Mouse (Mus musculus) ES-E14 (cell line): ENCODE measurements around the gene Wdr6. TPM values are rescaled to one million over a fixed set of nuclear protein-coding genes. Genes with fewer than 3 reads are reported as not detected.

Source experiments
- DNase-seq: peaks from one replicate; pipeline ENCODE4 v3.0.0-alpha.2; 2013; ENCODE audit warnings: low read depth, low spot score
- H3K27ac ChIP-seq: 2 replicates; pipeline ENCODE4 v1.5.1; 2012; ENCODE audit warnings: low read depth, mild to moderate bottlenecking, low read length, moderate library complexity, mixed read lengths; ENCODE audit not compliant: poor library complexity, insufficient read depth, severe bottlenecking
- H3K36me3 ChIP-seq: 2 replicates; pipeline ENCODE4 v1.6.1; 2012; ENCODE audit warnings: mild to moderate bottlenecking, low read length, moderate library complexity, mixed read lengths; ENCODE audit not compliant: control insufficient read depth, poor library complexity, insufficient read depth, severe bottlenecking
- H3K4me1 ChIP-seq, 2 experiments: fragments of 150-350 bp in 1 of 2; sonication (generic) in 1 of 2; 2 replicates each; pipeline ENCODE4 v1.6.1; 2012; ENCODE audit warnings: low read length in 2 of 2, mild to moderate bottlenecking in 1 of 2, mixed read lengths in 1 of 2; ENCODE audit not compliant: control insufficient read depth in 2 of 2, insufficient read depth in 2 of 2, poor library complexity in 1 of 2
- H3K4me3 ChIP-seq, 2 experiments: fragments of 150-350 bp in 1 of 2; sonication (generic) in 1 of 2; 2 replicates each; pipeline ENCODE4 v1.5.1; 2012; ENCODE audit warnings: low read length in 2 of 2, low read depth in 1 of 2, mild to moderate bottlenecking in 1 of 2, mixed read lengths in 1 of 2; ENCODE audit not compliant: insufficient read depth in 1 of 2, poor library complexity in 1 of 2, severe bottlenecking in 1 of 2
- H3K9ac ChIP-seq: 2 replicates; pipeline ENCODE4 v1.6.1; 2012; ENCODE audit warnings: low read depth, mild to moderate bottlenecking, low read length, mixed read lengths; ENCODE audit not compliant: poor library complexity, insufficient read depth, severe bottlenecking
- H3K9me3 ChIP-seq: fragments of 150-350 bp; sonication (generic); 2 replicates; pipeline ENCODE4 v1.6.1; 2012; ENCODE audit warnings: low read depth, mild to moderate bottlenecking, low read length; ENCODE audit not compliant: control insufficient read depth, insufficient read depth
- CHD2 ChIP-seq: IDR thresholded peaks from 2 replicates; pipeline ENCODE4 v1.6.1; 2014; ENCODE audit warnings: mild to moderate bottlenecking, low read depth, low read length, inconsistent platforms
- HCFC1 ChIP-seq: IDR thresholded peaks from 2 replicates; pipeline ENCODE4 v1.6.1; 2012; ENCODE audit warnings: low read length, inconsistent platforms, borderline replicate concordance; ENCODE audit not compliant: insufficient read depth
- MAFK ChIP-seq: IDR thresholded peaks from 2 replicates; pipeline ENCODE4 v1.6.1; 2014; ENCODE audit warnings: mild to moderate bottlenecking, low read depth, low read length, inconsistent platforms; ENCODE audit not compliant: insufficient read depth
- ZC3H11A ChIP-seq: IDR thresholded peaks from 2 replicates; pipeline ENCODE4 v1.6.1; 2012; ENCODE audit warnings: low read depth, mild to moderate bottlenecking, inconsistent platforms, low read length, borderline replicate concordance
- ZNF384 ChIP-seq: IDR thresholded peaks from 2 replicates; pipeline ENCODE4 v1.6.1; 2012; ENCODE audit warnings: low read depth, low read length, inconsistent platforms
- in situ Hi-C, 2 experiments: fragments of 600-800 bp; cut with MboI; formaldehyde crosslinking; loops; one replicate each; pipeline ENCODE4 v1.15.1; 2025; ENCODE audit warnings: low sequenced_read_pairs in 2 of 2, inconsistent platforms in 1 of 2; ENCODE audit not compliant: unreplicated experiment in 2 of 2
- total RNA-seq: library from RNA; depleted of rRNA; stranded (reverse); fragments of 300-350 nt; gene quantifications from 2 replicates; pipeline ENCODE4 v1.2.3, GENCODE M21; 2012

Wdr6 gene
- total RNA-seq, 1 experiment, result 78.8 TPM

DNA sequence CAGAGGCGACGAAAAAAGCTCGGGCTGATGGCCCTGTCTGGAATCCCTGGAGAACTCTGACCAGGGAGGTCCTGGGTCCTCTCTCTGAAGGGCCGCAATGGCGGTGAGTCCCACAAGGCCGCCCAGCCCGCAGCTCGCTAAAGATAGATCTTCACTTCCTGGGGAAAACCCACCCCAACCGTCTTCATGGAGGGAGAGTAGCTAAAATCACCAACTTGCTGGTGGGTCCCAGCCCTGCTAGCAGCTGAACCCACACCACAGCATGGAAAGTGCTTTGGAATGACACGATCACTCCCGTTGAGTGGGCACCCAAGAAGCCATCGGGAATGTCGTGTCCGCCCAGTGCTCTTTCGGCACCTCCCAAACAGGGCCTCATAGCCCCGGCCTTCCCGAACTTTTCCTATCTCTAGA, 10.0 kb downstream of the Wdr6 start:
- Histone ChIP-seq H3K9me3 (no peaks in the 10 kb centered on the region), H3K4me1 (peaks cover 6 to 16% of the 10 kb centered on the region in 2 experiments; a peak in 3 of 4 replicates), H3K27ac (peak overlapping the region; percentile 65), H3K36me3 (peaks cover 51% of the 10 kb centered on the region), H3K9ac (peak overlapping the region; percentile 78), H3K4me3 (peak overlapping the region; percentile 73 to 82)
- DNase-seq, result no peak
- TF ChIP-seq ZNF384 (no peak), HCFC1 (no peak), ZC3H11A (no peak), MAFK (no peak), CHD2 (no peak)
- in situ Hi-C loops, result no loop called here

DNA sequence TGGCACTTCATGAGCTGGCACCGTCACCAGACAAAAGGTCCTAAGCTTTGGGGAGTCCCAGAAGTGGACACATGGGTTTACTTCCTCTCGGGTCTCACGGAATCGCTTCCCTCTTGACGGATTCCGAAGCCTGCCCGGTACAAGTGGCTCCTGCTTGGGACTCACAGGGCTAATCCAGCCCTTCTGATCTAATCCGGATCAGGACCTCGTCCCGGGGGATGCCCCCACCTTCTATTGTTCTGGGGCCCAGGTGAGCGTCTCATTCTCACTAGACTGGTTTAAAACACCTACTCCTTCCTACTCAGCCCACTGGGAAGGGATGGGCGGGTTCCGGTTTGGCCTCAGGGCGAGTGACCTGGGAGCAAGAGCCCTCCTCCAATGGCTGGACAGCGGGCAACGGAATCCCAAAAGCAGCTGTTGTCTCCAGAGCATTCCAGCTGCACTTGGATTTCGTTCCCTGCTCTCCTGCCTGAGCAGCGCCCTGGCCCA, 10.6 kb downstream of the Wdr6 start:
- Histone ChIP-seq H3K4me3 (peak overlapping the region; percentile 73 to 82), H3K4me1 (peaks cover 6 to 11% of the 10 kb centered on the region in 2 experiments; a peak in 2 of 4 replicates), H3K27ac (peak overlapping the region; percentile 82), H3K9me3 (no peaks in the 10 kb centered on the region), H3K36me3 (peaks cover 49% of the 10 kb centered on the region), H3K9ac (peak overlapping the region; percentile 78)
- DNase-seq, result no peak
- TF ChIP-seq ZC3H11A (no peak), HCFC1 (no peak), ZNF384 (no peak), CHD2 (no peak), MAFK (no peak)
- in situ Hi-C loops, result no loop called here

DNA sequence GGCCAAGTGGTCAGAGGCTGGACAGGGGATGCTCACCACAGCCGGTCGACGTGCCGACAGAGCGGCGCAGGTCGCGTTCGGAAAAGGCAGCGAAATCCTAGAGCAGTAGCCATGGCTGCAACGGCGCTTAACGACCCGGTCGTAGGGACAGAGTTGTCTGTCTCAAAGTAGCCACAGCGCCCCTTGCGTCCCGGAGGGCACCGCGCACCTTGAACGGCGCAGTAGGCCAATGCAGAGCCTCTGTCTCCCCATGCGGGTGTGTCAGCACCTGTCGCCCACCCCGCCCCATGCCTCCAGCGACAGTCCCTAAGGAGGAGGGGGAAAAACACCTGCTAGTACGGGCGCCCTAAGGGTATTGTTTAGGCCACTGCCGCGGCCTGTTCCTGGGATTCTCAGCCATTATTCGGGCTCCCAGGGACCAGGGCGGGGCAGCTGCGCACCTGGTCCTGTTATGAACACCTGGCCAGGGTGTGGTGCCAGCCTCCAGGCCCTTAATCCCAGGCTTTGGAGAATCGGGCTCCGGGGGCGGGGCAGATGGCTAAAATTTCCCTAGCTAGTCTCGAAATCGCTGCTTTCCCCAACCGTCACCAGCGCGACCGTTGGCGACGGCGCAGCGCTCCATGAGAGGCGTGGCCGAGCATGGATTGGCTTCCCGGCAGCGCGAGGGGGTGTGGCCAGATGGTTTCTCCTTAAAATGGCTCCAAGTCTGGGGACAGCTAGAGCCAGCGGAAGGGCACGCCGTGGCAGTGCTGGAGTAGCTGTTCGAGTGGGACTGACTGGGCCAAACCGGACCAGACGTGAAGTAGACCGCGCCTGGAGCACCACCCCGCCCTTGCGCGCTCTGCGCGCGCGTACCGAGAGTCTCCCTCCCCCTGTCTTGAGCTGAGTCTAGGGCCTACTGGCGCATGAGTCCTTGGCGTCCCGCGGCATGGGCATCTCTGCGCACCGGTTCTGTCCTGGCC, 11.4 kb downstream of the Wdr6 start, which contains the start of gene Ndufaf3:
TSS of gene Ndufaf3 (minus strand) at position 620 of the 962 bp plus-strand sequence.
- DNase-seq, result peak; percentile 95
- H3K9ac ChIP-seq, result peak within 1 kb of the TSS; percentile 83
- no peaks in the 10 kb centered on the region for H3K9me3 ChIP-seq
- H3K4me1 ChIP-seq, result peaks cover 6 to 11% of the 10 kb centered on the region in 2 experiments; a peak in 2 of 4 replicates
- H3K36me3 ChIP-seq, result peaks cover 46% of the 10 kb centered on the region
- TF ChIP-seq ZC3H11A (no peak), ZNF384 (no peak), MAFK (0 out of 2 replicates have a peak, but pooled peaks have one; percentile 1), CHD2 (no peak; the same call in 1 of the 2 replicates), HCFC1 (peak; percentile 76; the same call in 1 of the 2 replicates)
- in situ Hi-C loops, result no loop called here
- H3K4me3 ChIP-seq, result peak within 1 kb of the TSS; percentile 73 to 82
- peak within 1 kb of the TSS; percentile 82 for H3K27ac ChIP-seq

DNA sequence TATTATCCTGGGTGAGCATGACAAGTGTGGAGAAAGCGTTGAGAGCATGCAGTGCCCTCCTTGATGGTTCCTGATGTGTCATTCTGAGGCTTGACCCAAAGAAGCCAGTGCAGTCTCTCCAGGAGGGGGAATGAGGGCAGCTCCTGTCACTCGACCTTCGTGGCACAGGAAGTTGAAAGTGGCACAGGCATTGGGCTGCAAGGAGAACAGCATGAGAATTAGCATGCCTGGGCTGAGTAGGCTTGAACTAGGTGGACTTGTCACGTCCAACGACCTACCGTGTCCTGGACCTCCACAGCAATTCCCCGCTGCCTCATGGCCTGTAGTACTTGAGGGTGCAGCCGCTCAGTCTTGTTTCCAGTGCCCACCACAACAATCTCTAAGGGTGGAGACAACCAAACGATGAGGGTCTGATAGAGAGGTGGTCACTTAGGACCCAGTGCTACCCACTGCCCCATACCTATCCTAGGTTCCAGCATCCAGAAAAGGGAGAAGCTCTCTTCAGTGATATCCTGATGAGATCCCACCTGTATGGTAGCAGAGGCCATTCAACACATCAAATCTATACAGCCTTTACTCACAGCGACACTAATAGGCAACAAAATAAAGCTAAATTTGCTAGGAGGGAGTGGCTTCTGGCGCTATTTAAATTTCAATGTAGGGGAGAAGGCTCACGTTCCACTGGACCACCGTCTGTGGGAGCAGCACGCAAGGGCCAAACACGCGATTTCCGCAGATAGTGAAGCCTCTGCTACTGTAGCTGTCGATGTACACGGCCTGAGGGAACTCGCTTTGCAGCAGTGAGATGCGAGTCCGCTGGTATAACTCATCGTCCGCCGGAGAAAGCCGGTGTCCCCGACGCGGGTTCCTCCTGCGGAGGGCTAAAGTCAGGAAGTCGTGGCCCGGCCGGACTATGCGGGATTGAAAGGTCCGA, 12.4 kb downstream of the Wdr6 start:
- H3K4me1 ChIP-seq, result peaks cover 6 to 11% of the 10 kb centered on the region in 2 experiments; a peak in 2 of 4 replicates
- no peak for TF ChIP-seq ZC3H11A
- no peak for TF ChIP-seq ZNF384
- no peak for TF ChIP-seq HCFC1
- TF ChIP-seq CHD2, result no peak
- TF ChIP-seq MAFK, result no peak
- peak overlapping the region; percentile 83 for H3K9ac ChIP-seq
- H3K27ac ChIP-seq, result peak overlapping the region; percentile 67
- peak overlapping the region; percentile 73 to 82 for H3K4me3 ChIP-seq
- in situ Hi-C loops, result no loop called here
- DNase-seq, result no peak
- H3K36me3 ChIP-seq, result peaks cover 47% of the 10 kb centered on the region
- no peaks in the 10 kb centered on the region for H3K9me3 ChIP-seq
